Mouse (Mus musculus) monocyte, adult 2 months (primary cell): ENCODE measurements at regions not wholly inside any gene's neighbourhood (a gene's known extent, or its start where the extent isn't known, plus 50 kb on each side); places are given as distances from the start of the nearest gene placed in this dataset.
A peak's percentile ranks its signal among the peaks of the same experiment; 100 is the strongest.
"Not testable (repeated sequence)": the region's sequence is repeated elsewhere in the genome, so short reads cannot be mapped to it uniquely, and the experiment has no call there.

Experiments used
- DNase-seq, 2 experiments: peaks; one replicate each; pipeline ENCODE4 v3.0.0; 2022; ENCODE audit warnings: low spot score in 2 of 2, low read depth in 1 of 2

- DNase-seq = no peak
Observed at GRCm38 (mm10) chrX:41216827-41217226, 183.8 kb upstream of the Gria3 start.

GRCm38 (mm10) chrX:41249739-41250138 is 150.9 kb upstream of the Gria3 start:
- not testable (repeated sequence) for DNase-seq

- no peak for DNase-seq
Observed at GRCm38 (mm10) chrX:41252923-41253322, 147.7 kb upstream of the Gria3 start.

- DNase-seq = no peak
Observed at GRCm38 (mm10) chrX:41254695-41255094, 146.0 kb upstream of the Gria3 start.

- peak in 1 of 2 experiments; percentile 5 for DNase-seq
Observed at GRCm38 (mm10) chrX:41291098-41291497, 109.6 kb upstream of the Gria3 start.

- DNase-seq = no peak
Observed at GRCm38 (mm10) chrX:41316493-41316892, 84.2 kb upstream of the Gria3 start.

GRCm38 (mm10) chrX:41317740-41318139 is 82.9 kb upstream of the Gria3 start:
- DNase-seq = no peak

GRCm38 (mm10) chrX:41319896-41320295 is 80.8 kb upstream of the Gria3 start:
- no peak for DNase-seq
